Mouse (Mus musculus) E14TG2a.4 (cell line): ENCODE results near the gene Olfr571.

Experiments
- H3K27me3 ChIP-seq: 2 replicates; pipeline ENCODE4 v1.6.1; 2014; ENCODE audit warnings: low read length, control low read depth; ENCODE audit not compliant: insufficient read depth
- H3K36me3 ChIP-seq: 2 replicates; pipeline ENCODE4 v1.6.1; 2014; ENCODE audit warnings: low read length, control low read depth; ENCODE audit not compliant: insufficient read depth
- H3K4me1 ChIP-seq: replicated peaks from 2 replicates; pipeline ENCODE4 v1.6.1; 2014; ENCODE audit warnings: low read depth, low read length, control low read depth
- H3K4me3 ChIP-seq: replicated peaks from 2 replicates; pipeline ENCODE4 v1.5.1; 2014; ENCODE audit warnings: mild to moderate bottlenecking, low read length
- H3K9me3 ChIP-seq: 2 replicates; pipeline ENCODE4 v1.6.1; 2014; ENCODE audit warnings: low read length, control low read depth
- CTCF ChIP-seq: conservative IDR thresholded peaks from 2 replicates; pipeline ENCODE4 v1.5.1; 2014; ENCODE audit warnings: low read length
- NANOG ChIP-seq: IDR thresholded peaks from 2 replicates; pipeline ENCODE4 v1.6.1; 2014; ENCODE audit warnings: borderline replicate concordance, low read length, mixed read lengths
- POU5F1 ChIP-seq: IDR thresholded peaks from 2 replicates; pipeline ENCODE4 v1.6.1; 2014; ENCODE audit warnings: low read length, borderline replicate concordance

The Olfr571 gene

DNA sequence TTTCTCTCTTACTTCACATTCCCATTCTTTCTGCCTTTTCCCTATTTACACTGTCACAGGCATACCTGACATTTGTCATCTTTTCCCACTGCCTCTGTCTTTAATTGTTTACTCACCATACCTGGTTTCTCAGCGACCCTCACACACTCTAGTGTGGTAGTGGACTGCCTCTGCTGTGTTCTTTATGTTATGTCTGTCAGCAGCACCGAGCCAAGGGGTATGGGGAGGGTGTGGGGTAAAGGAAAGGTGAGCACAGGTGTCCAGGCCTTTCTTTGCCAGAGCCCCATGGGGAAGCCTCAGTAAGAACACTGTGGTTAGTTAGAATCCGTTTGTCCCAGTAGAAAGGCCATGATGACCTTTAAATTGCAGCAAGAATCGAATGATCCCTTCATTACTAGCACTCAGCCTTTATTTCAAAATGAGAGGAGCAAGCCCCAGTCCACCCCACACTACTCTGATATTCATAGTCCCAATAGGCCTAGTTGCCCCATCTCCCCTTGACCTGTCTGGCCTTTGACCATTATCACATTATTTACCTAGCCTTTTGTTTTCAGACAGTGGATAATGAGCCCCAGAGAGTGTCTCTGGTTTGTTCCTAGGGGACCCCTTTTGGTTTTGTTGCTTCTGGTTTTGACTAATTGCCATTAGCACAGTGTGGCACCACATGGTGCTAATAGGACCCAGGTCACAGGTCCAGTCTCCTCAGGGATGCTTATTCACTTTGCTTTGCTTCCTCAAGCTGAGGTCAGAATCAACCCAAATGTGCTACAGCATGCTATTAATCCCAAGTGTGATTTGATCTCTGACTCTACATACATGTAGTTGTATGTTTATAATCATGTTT is at the start of gene Olfr571:
Gene Olfr571, minus strand, starts transcription at position 505 of the 844 bp plus-strand sequence.
- H3K4me1 ChIP-seq, result no peaks in the 10 kb centered on the region
- no peaks in the 10 kb centered on the region for H3K9me3 ChIP-seq
- no peaks in the 10 kb centered on the region for H3K27me3 ChIP-seq
- no peaks in the 10 kb centered on the region for H3K36me3 ChIP-seq
- H3K4me3 ChIP-seq, result no peak within 1 kb of the TSS
- TF ChIP-seq NANOG (no peak), POU5F1 (no peak), CTCF (no peak)

GRCm38 (mm10) chr7:102962360-102962759 is 45.0 kb upstream of the Olfr571 start, which contains the start of gene Olfr576:
Gene Olfr576 (plus strand): TSS chr7:102962660.
- TF ChIP-seq POU5F1 (no peak), NANOG (no peak), CTCF (no peak)
- Histone ChIP-seq H3K4me3 (no peak within 1 kb of the TSS), H3K9me3 (no peaks in the 10 kb centered on the region)

GRCm38 (mm10) chr7:102958593-102958992 is 41.3 kb upstream of the Olfr571 start, which contains the start of gene Olfr575:
Gene Olfr575 (minus strand): TSS chr7:102958775.
- no peaks in the 10 kb centered on the region for H3K27me3 ChIP-seq
- no peaks in the 10 kb centered on the region for H3K4me1 ChIP-seq
- H3K4me3 ChIP-seq, result no peak within 1 kb of the TSS
- H3K9me3 ChIP-seq, result no peaks in the 10 kb centered on the region
- no peaks in the 10 kb centered on the region for H3K36me3 ChIP-seq
- no peak for TF ChIP-seq POU5F1
- TF ChIP-seq CTCF, result no peak
- no peak for TF ChIP-seq NANOG

More at GRCm38 (mm10) chr7:102962360-102962759, 45.0 kb upstream of the Olfr571 start, which contains the start of gene Olfr576:
- Histone ChIP-seq H3K4me1 (no peaks in the 10 kb centered on the region), H3K36me3 (no peaks in the 10 kb centered on the region), H3K27me3 (no peaks in the 10 kb centered on the region)

GRCm38 (mm10) chr7:102958137-102958536 is 40.8 kb upstream of the Olfr571 start:
- Histone ChIP-seq H3K36me3 (no peaks in the 10 kb centered on the region), H3K4me1 (no peaks in the 10 kb centered on the region), H3K9me3 (no peaks in the 10 kb centered on the region), H3K27me3 (no peaks in the 10 kb centered on the region), H3K4me3 (no peak overlapping the region)
- TF ChIP-seq CTCF, result no peak
- no peak for TF ChIP-seq POU5F1
- no peak for TF ChIP-seq NANOG

DNA sequence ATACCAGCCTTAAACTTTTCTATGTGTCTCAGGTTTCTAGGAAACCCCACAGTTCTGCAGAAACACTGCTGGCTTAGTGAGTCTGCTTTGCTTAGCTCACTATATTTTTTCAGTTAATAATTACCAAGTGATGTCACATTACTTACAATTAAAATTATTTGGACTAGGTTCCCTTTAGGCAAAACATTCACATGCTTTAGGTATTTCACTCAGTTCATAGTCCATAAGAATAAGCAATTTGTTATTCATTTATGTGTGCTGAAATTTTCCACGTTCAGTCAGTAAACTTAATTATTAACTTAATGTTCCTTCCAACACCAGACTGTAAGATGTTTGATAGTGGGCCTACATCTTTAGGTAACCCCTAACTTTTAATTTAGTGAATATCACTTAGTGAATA is 33.4 kb upstream of the Olfr571 start:
- Histone ChIP-seq H3K36me3 (no peaks in the 10 kb centered on the region), H3K4me1 (no peaks in the 10 kb centered on the region), H3K9me3 (no peaks in the 10 kb centered on the region), H3K4me3 (no peak overlapping the region), H3K27me3 (no peaks in the 10 kb centered on the region)
- TF ChIP-seq POU5F1 (no peak), NANOG (no peak), CTCF (no peak)

- H3K36me3 ChIP-seq, result no peaks in the 10 kb centered on the region
Observed at GRCm38 (mm10) chr7:102948167-102948566, 30.8 kb upstream of the Olfr571 start, which contains the start of gene Olfr574. Gene Olfr574 (plus strand): TSS chr7:102948467.

DNA sequence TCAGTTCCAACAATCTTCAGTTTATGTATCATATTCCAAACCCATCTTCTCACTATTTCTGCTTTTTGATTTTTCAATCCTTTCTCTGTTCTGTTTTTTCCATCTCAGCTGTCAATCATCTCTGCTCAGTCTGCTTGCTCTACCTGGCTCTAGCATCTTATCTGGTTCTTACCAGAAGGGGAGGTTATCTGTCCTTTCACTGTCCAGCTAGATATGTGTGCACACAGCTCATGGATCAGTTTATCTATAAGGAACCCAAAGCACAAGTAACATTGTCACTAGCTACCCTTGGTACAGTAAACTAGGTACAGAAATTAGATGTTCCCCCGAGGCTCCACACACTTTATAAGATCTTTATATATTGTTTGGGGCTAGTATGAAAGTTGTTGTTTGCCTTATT is 26.1 kb upstream of the Olfr571 start:
- Histone ChIP-seq H3K9me3 (no peaks in the 10 kb centered on the region), H3K27me3 (no peaks in the 10 kb centered on the region), H3K4me1 (no peaks in the 10 kb centered on the region), H3K36me3 (no peaks in the 10 kb centered on the region), H3K4me3 (no peak overlapping the region)
- TF ChIP-seq NANOG, result no peak
- TF ChIP-seq CTCF, result no peak
- no peak for TF ChIP-seq POU5F1

More at GRCm38 (mm10) chr7:102948167-102948566, 30.8 kb upstream of the Olfr571 start, which contains the start of gene Olfr574:
- Histone ChIP-seq H3K9me3 (no peaks in the 10 kb centered on the region), H3K4me3 (no peak within 1 kb of the TSS), H3K27me3 (no peaks in the 10 kb centered on the region), H3K4me1 (no peaks in the 10 kb centered on the region)
- TF ChIP-seq POU5F1 (no peak), CTCF (no peak), NANOG (no peak)

DNA sequence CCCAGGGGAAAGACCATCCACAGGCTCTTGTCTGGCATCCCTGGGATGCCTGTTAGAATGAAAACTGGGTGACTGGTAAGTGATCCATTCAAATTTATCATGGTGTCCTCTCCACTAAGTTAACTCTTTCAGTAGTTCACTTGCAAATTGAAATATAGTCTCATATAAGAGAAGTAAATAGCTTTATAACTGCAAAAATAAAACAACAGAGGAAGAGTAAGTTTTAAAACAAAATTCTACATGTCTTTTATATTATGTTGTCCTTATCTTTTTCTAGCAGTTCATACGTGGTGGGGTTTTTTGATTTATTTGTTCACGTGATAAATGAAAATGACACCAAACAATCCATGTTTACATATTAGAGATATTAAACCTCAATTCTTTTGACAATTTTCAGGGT is 25.1 kb upstream of the Olfr571 start, which contains the start of gene Olfr573-ps1:
Gene Olfr573-ps1, minus strand, starts transcription at position 101 of the 400 bp plus-strand sequence.
- no peaks in the 10 kb centered on the region for H3K36me3 ChIP-seq
- TF ChIP-seq NANOG (no peak), CTCF (no peak), POU5F1 (no peak)

More for the DNA sequence above, 25.1 kb upstream of the Olfr571 start, which contains the start of gene Olfr573-ps1:
- Histone ChIP-seq H3K4me1 (no peaks in the 10 kb centered on the region), H3K4me3 (no peak within 1 kb of the TSS), H3K27me3 (no peaks in the 10 kb centered on the region), H3K9me3 (no peaks in the 10 kb centered on the region)
